Mouse (Mus musculus) left cerebral cortex, adult 2 months (tissue): ENCODE data around the gene Spns2. TPM values are rescaled to one million over a fixed set of nuclear protein-coding genes. Genes with fewer than 3 reads are reported as not detected.
A peak's percentile ranks its signal among the peaks of the same experiment; 100 is the strongest.

ENCODE experiments used
- DNase-seq, 2 experiments: peaks; one replicate each; pipeline ENCODE4 v3.0.0; 2021 to 2022; ENCODE audit warnings: low spot score in 2 of 2, mixed read lengths in 1 of 2; ENCODE audit errors: extremely low spot score in 1 of 2
- H3K27ac ChIP-seq: fragments of 200-600 bp; 2 replicates; pipeline ENCODE4 v1.8.1; 2022
- H3K4me3 ChIP-seq: fragments of 200-600 bp; 2 replicates; pipeline ENCODE4 v1.8.1; 2022
- CTCF ChIP-seq: fragments of 200-600 bp; IDR thresholded peaks from 2 replicates; pipeline ENCODE4 v1.8.1; 2022; ENCODE audit warnings: antibody characterized with exemption, mild to moderate bottlenecking, moderate library complexity
- intact Hi-C: fragments of 180-260 bp; cut with DNase I; formaldehyde crosslinking; loops from one replicate; pipeline ENCODE4 v1.15.1; 2025
- total RNA-seq, 2 experiments: library from RNA; stranded (reverse); gene quantifications; 2 replicates each; pipeline ENCODE4 v1.2.3; 2021

The Spns2 gene
- total RNA-seq, 2 experiments from 2014 or later: 68.2 to 70.6 TPM

- Histone ChIP-seq H3K4me3 (no peak overlapping the region), H3K27ac (no peak overlapping the region)
- intact Hi-C loops: no loop called here
- DNase-seq: no peak
- no peak for TF ChIP-seq CTCF
Measured at GRCm38 (mm10) chr11:72481952-72482351, 7.8 kb downstream of the Spns2 start.

DNA sequence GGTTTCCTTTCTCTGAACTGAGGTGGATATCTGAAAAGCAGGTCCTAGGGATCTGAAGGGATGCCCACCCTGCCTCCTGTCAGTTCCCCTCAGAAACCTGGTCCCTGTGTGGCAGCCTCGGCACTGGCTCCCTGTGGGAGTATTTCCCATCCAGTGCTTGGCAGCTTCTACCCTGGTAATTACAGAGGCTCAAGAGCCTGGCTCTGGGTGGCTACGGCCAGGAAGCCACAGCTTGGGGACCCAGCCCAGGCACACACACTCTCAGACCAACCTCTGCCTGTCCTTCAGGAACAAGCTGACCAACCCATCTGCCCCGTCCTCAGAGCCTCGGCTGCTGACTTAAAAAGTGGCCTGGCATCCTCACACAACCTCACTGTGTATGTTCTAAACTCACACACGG lies 8.4 kb downstream of the Spns2 start:
- H3K27ac ChIP-seq: no peak overlapping the region
- intact Hi-C loops: no loop called here
- no peak overlapping the region for H3K4me3 ChIP-seq
- TF ChIP-seq CTCF: no peak
- DNase-seq: no peak

GRCm38 (mm10) chr11:72479499-72479898 lies 10.2 kb downstream of the Spns2 start:
- TF ChIP-seq CTCF: no peak
- Histone ChIP-seq H3K4me3 (no peak overlapping the region), H3K27ac (no peak overlapping the region)
- intact Hi-C loops: no loop called here
- no peak for DNase-seq

- no peak for DNase-seq
- Histone ChIP-seq H3K27ac (no peak overlapping the region), H3K4me3 (no peak overlapping the region)
- no peak for TF ChIP-seq CTCF
- intact Hi-C loops: no loop called here
Measured at GRCm38 (mm10) chr11:72478228-72478627, 11.5 kb downstream of the Spns2 start.

DNA sequence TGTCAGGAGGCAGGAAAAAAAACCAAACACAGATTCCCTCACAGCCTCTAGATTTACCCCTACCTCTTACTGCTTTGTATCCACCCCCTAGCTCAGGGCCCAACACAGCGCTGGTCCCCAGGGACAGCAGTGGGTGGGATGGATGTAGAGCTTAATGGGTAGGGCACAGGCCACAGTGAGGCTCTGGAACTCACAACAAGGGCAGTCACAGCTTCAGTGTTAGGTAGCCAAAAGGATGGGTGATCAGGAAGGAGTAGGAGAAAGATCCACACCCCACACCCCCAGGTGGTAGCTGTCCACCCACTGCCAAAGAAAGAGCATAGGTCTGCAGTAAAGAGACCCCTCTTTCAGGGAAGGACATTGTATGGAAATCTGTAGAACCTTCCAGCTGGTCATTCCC lies 12.1 kb downstream of the Spns2 start:
- no peak for TF ChIP-seq CTCF
- H3K4me3 ChIP-seq: no peak overlapping the region
- no peak for DNase-seq
- H3K27ac ChIP-seq: no peak overlapping the region
- intact Hi-C loops: no loop called here

DNA sequence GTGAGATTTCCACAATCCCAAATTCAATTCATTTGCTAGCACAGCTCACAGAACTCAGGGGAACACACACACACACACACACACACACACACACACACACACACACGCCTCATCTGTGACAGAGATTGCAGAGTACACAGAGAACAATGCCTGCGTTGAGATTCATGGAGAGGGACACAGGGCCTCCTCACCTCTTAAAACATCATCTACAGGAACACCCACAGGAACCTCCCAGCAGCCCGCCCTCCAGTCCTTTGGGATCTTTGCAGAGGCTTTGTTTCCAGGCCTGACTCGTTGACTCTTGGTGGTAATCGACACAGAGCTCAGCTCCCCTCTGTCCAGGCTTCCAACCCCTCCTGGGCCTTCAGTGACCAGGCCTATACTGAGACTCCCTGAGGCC lies 12.5 kb downstream of the Spns2 start:
- DNase-seq: no peak
- no peak for TF ChIP-seq CTCF
- no peak overlapping the region for H3K27ac ChIP-seq
- H3K4me3 ChIP-seq: no peak overlapping the region
- intact Hi-C loops: no loop called here

- no peak overlapping the region for H3K4me3 ChIP-seq
- H3K27ac ChIP-seq: no peak overlapping the region
- intact Hi-C loops: no loop called here
- no peak for TF ChIP-seq CTCF
- DNase-seq: no peak
Measured at GRCm38 (mm10) chr11:72476074-72476625, 13.6 kb downstream of the Spns2 start.

DNA sequence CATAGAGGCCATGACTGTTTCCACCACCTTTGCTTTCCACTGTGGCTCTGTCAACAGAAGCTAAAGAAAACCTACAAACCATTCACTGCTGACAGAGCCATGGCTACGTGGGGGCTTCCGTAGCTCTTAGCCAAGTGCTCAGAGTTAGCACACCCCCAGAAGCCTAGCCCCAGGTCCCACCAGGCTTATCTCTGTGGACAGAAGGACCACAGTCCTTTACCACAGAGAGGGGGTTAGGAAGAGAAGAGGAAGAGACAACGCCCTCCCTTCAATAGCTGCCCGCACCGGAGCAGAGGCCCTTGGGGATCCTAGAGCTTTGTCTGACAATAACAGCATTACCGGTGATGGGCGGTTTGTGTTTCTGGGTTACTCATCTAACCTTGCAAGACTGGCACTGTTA lies 14.3 kb downstream of the Spns2 start:
- Histone ChIP-seq H3K4me3 (no peak overlapping the region), H3K27ac (no peak overlapping the region)
- no peak for DNase-seq
- TF ChIP-seq CTCF: no peak
- intact Hi-C loops: no loop called here

- intact Hi-C loops: loop anchor here (5.0 kb wide), 2 partner anchors 72 to 87 kb away; no protein-coding TSS in a partner anchor
- no peak for TF ChIP-seq CTCF
- Histone ChIP-seq H3K27ac (no peak overlapping the region), H3K4me3 (no peak overlapping the region)
- DNase-seq: no peak
Measured at GRCm38 (mm10) chr11:72474926-72475325, 14.8 kb downstream of the Spns2 start.

DNA sequence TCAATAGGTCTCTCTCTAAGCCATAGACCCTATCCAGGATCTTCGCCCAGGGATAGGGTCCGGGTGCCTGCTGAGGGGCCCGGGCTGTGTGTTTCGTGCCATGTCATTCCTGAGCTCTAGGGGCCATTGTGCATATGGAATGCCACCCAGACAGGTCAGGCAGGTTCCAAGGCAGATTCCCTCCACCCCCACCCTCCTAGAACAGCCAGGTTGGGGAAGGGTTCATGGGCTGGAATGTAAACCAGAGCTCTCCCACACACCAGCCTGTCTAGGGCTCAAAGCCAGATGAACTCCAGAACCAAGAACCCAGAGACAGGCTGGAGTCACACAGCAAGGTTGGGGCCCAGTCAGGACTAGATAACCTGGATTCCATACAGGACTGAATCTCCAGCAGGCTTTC lies 16.2 kb downstream of the Spns2 start:
- no peak overlapping the region for H3K4me3 ChIP-seq
- no peak for TF ChIP-seq CTCF
- intact Hi-C loops: loop anchor here (5.0 kb wide), 2 partner anchors 74 to 89 kb away; no protein-coding TSS in a partner anchor
- DNase-seq: no peak
- no peak overlapping the region for H3K27ac ChIP-seq

- intact Hi-C loops: loop anchor here (5.0 kb wide), 2 partner anchors 76 to 91 kb away; no protein-coding TSS in a partner anchor
- Histone ChIP-seq H3K27ac (no peak overlapping the region), H3K4me3 (no peak overlapping the region)
- no peak for DNase-seq
- no peak for TF ChIP-seq CTCF
Measured at GRCm38 (mm10) chr11:72471381-72471780, 18.3 kb downstream of the Spns2 start.

DNA sequence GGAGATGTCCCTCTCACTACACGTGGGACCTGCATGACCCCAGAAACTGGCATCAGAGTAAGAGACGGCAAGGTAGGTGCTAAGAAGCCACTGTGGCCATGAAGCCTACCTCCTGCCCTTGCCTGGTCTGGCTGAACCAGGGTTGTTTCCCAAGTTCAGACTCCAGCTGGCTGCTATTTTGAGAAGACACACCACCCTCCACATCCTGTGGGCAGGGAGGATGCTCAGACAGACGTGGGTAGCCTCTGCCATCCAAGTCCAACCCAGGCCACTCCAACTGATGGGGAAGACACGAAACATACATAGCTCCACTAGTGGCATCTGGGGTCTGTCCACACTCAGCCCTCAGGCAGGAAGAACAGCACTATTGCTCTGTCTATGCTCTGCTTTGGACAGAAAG lies 19.7 kb downstream of the Spns2 start:
- Histone ChIP-seq H3K27ac (peak overlapping the region; percentile 19; the same call in 1 of the 2 replicates), H3K4me3 (no peak overlapping the region)
- intact Hi-C loops: loop anchor here (5.0 kb wide), 2 partner anchors 77 to 92 kb away; no protein-coding TSS in a partner anchor
- no peak for DNase-seq
- TF ChIP-seq CTCF: no peak

- H3K27ac ChIP-seq: peak overlapping the region; percentile 38
- intact Hi-C loops: no loop called here
- no peak overlapping the region for H3K4me3 ChIP-seq
- DNase-seq: peak in 1 of 2 experiments; percentile 44
- TF ChIP-seq CTCF: no peak
Measured at GRCm38 (mm10) chr11:72469217-72469616, 20.5 kb downstream of the Spns2 start.
